Mouse (Mus musculus) right cerebral cortex, adult 18-20 months (tissue): ENCODE results near the gene Cysltr1.

Experiments used
- DNase-seq: peaks from one replicate; pipeline ENCODE4 v3.0.0; 2022; ENCODE audit warnings: mixed read lengths

The Cysltr1 gene

GRCm38 (mm10) chrX:106603386-106603785, at the start of gene Cysltr1:
Gene Cysltr1, minus strand, starts transcription at chrX:106603679.
- no peak for DNase-seq

GRCm38 (mm10) chrX:106634799-106635541, 31.5 kb upstream of the Cysltr1 start:
- DNase-seq, result no peak

- no peak for DNase-seq
Measured at GRCm38 (mm10) chrX:106633543-106633942, 30.1 kb upstream of the Cysltr1 start.

DNA sequence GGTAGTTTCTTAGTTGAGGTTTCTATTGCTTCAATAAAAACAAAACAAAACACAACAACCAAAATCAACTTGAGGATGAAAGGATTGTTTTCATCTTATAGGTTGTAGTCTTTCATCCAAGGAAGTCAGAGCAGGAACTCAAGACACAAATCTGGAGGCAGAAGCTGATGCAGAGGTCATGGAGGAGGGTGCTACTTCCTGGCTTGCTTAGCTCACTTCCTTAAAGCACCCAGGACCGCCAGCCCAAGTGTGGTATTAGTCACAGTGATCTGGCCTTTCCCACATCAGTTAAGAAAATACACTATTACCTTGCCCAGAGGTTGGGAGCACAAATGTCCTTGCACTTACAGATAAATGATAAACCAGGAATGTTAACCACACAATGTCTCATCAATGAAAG, 25.0 kb upstream of the Cysltr1 start:
- DNase-seq, result no peak

- no peak for DNase-seq
Measured at GRCm38 (mm10) chrX:106623667-106624066, 20.2 kb upstream of the Cysltr1 start.

DNA sequence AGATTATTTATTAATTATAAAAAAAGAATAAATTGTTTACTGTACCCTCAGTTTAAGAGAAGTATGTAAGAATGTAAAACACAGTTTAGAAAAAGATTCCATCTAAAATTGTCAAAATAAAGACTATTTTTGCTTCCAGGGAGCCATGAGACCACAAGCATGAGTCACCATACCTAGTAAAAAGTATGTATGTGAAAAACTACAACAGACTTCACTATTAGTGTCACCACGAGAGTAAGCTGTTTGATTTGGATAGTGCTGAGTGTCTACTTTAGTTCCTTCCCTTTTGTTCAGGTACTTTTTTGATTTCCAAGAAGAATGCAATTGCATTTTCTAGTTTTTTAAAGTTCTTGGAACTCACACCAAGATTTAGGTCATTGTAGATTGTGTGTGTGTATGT, 19.0 kb upstream of the Cysltr1 start:
- no peak for DNase-seq

GRCm38 (mm10) chrX:106602574-106603258, 763 bp downstream of the Cysltr1 start:
- no peak for DNase-seq

DNA sequence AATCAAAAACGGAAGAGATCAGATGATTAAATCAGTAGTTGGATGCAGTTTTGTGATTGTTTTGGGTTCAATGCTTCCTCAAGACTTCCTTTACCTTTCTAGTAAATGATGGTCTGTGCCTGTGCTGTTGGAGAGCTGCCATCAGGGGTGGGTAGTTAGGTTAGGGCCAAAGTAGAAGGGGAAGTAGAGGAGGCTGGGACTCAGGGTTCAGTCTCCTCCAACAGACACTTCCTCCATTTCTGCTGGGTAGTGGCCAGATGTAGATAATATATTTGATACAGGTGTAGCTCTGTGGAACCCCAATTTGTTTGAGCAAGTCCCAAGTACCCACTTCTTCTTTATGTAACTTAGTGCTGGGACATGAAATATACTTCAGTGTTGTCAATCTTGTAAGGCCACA, 7.6 kb downstream of the Cysltr1 start:
- no peak for DNase-seq

- no peak for DNase-seq
Measured at GRCm38 (mm10) chrX:106593914-106594313, 9.6 kb downstream of the Cysltr1 start.

DNA sequence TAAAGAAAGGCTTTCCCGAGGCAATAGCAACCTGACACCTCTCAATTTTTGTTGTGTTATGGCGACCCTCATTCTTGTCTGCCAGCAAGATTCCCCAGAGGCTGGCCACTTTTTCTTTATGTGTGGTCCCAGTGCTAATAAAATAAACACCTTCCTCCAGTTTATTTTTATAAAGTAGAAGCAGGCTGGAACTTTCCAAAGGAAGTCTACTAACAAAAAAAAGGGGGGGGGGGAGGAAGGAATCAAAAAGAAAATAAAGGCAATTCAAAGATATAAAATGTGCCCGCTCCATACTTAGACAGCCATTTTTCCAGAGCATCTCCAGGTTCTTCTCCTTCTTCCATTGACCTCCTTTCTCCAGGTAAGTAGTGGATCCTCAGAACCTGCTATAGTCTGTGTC, 20.6 kb downstream of the Cysltr1 start, which contains the start of gene Gm5127:
TSS of gene Gm5127 (plus strand) at position 301 of the 400 bp plus-strand sequence.
- no peak for DNase-seq

DNA sequence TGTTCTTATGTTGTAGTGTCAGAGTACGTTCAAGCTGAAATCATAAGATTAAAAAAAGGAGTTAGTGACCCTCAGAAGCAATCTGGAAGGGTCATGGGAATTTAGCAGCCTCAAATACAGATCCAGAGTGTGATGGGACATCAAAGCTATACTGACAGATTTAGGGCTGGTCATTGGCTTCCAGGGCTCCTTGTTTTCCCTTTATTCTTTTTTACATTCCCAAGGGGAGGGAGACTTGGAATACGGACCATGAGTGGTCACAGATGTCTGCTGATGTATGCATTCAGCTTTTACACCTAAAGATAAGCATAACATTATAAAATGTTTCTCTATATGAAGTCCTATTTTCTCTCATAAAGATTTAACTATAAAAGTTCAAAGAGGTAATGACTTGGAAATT, 21.3 kb downstream of the Cysltr1 start:
- DNase-seq, result no peak

- no peak for DNase-seq
Measured at GRCm38 (mm10) chrX:106580410-106580809, 23.1 kb downstream of the Cysltr1 start.

- DNase-seq, result no peak
Measured at GRCm38 (mm10) chrX:106578966-106579365, 24.5 kb downstream of the Cysltr1 start.

- no peak for DNase-seq
Measured at GRCm38 (mm10) chrX:106555457-106555856, 48.0 kb downstream of the Cysltr1 start.

GRCm38 (mm10) chrX:106536359-106536758, 67.1 kb downstream of the Cysltr1 start:
- DNase-seq, result no peak
